Mouse (Mus musculus) embryonic facial prominence, embryonic 11.5 days (tissue): ENCODE data around the gene Ccn2. TPM values are rescaled to one million over a fixed set of nuclear protein-coding genes. Genes with fewer than 3 reads are reported as not detected.
A peak's percentile ranks its signal among the peaks of the same experiment; 100 is the strongest.

Experiments used
- ATAC-seq: fragments of 200-750 bp; cut with Nextera tagmentation; replicated peaks from 2 replicates; pipeline ENCODE4 v1.8.0; 2017; ENCODE audit warnings: low read depth; ENCODE audit not compliant: insufficient number of reproducible peaks, low FRiP score, low TSS enrichment
- DNase-seq: peaks from one replicate; pipeline ENCODE4 v3.0.0-alpha.2; 2015; ENCODE audit warnings: low spot score
- H3K27ac ChIP-seq: fragments of 300-500 bp; sonication (generic); replicated peaks from 2 replicates; pipeline ENCODE4 v1.5.1; 2014; ENCODE audit warnings: mild to moderate bottlenecking, low read depth, low read length, control low read depth
- H3K27me3 ChIP-seq: fragments of 300-500 bp; sonication (generic); 2 replicates; pipeline ENCODE4 v1.6.1; 2014; ENCODE audit warnings: mild to moderate bottlenecking, low read length, moderate library complexity, mixed read lengths; ENCODE audit not compliant: control insufficient read depth, insufficient read depth
- H3K36me3 ChIP-seq: fragments of 300-500 bp; sonication (generic); replicated peaks from 2 replicates; pipeline ENCODE4 v1.6.1; 2014; ENCODE audit warnings: low read depth, mild to moderate bottlenecking, low read length, moderate library complexity, mixed read lengths; ENCODE audit not compliant: control insufficient read depth, insufficient read depth
- H3K4me1 ChIP-seq: fragments of 300-500 bp; sonication (generic); 2 replicates; pipeline ENCODE4 v1.6.1; 2014; ENCODE audit warnings: low read length, mixed read lengths; ENCODE audit not compliant: control insufficient read depth, insufficient read depth
- H3K4me2 ChIP-seq: fragments of 300-500 bp; sonication (generic); 2 replicates; pipeline ENCODE4 v1.6.1; 2014; ENCODE audit warnings: low read depth, mild to moderate bottlenecking, control low read depth, low read length, moderate library complexity
- H3K4me3 ChIP-seq: fragments of 300-500 bp; sonication (generic); 2 replicates; pipeline ENCODE4 v1.5.1; 2014; ENCODE audit warnings: low read depth, low read length, control low read depth
- H3K9ac ChIP-seq: fragments of 300-500 bp; sonication (generic); replicated peaks from 2 replicates; pipeline ENCODE4 v1.6.1; 2014; ENCODE audit warnings: mild to moderate bottlenecking, control low read depth, low read length
- H3K9me3 ChIP-seq: fragments of 300-500 bp; sonication (generic); replicated peaks from 2 replicates; pipeline ENCODE4 v1.6.1; 2016; ENCODE audit warnings: mild to moderate bottlenecking, low read length, inconsistent platforms, mixed read lengths; ENCODE audit not compliant: control insufficient read depth
- whole genome bisulfite sequencing: fragments of 180-500 bp; shearing (Covaris S2); extraction: QIAGEN DNeasy Blood & Tissue Kit; methylation state at CpG from one replicate; pipeline ENCODE4 v1.1.7; 2014; 5-methylcytosine and 5-hydroxymethylcytosine counted together
- polyA plus RNA-seq: library from polyadenylated mRNA; unstranded; fragments of >200 nt; fragmentation: Nextera tagmentation; extraction: Ambion mirVana; gene quantifications from 2 replicates; pipeline ENCODE4 v1.2.1, GENCODE M21; 2014

The Ccn2 gene
- polyA plus RNA-seq, 1 experiment from 2014 or later: 3.7 TPM

DNA sequence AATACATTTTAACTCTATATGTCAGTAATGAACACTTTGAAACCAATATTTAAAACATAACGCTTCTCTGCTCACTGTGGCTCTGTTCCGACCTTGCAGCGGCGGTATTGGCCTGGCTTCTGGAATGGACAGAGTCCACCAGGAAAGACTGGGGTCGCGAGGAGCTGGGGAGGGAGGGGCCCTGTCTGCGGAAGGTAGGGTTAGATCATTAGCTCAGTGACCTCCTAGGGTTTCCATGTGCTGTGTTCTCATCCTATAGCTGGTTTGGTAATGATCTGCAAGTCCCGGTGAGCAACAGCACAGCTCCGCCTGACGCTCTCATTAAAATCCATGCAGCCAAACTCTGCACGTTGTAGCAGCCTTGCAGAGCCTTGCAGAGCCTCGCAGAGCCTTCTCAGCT is 32.0 kb downstream of the Ccn2 start:
- 69% methylated on average over 12 of the region's 12 CpGs for WGBS
- no peaks in the 10 kb centered on the region for H3K27me3 ChIP-seq
- H3K4me1 ChIP-seq: no peaks in the 10 kb centered on the region
- no peak overlapping the region for H3K9ac ChIP-seq
- no peak for ATAC-seq
- DNase-seq: no peak
- no peak overlapping the region for H3K27ac ChIP-seq
- H3K36me3 ChIP-seq: no peaks in the 10 kb centered on the region
- no peak overlapping the region for H3K4me3 ChIP-seq
- no peak overlapping the region for H3K4me2 ChIP-seq
- H3K9me3 ChIP-seq: no peaks in the 10 kb centered on the region

DNA sequence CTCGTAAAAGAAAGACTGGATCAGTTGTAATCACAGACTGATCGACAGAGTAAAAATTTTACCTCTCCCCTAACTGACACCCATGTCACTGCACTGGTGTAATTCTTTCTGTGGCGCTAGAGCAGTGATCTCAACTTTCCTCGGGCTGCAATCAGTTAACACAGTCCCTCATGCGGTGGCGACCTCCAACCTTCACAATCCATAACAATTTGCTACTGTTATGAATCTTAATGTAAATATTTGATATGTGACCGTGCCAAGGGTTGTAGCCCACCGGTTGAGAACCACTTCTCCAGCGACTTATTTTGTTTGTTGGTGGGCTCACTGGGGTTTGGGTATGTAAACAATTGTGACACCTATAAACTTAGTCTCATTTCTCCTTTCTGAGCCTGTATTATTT is 33.2 kb downstream of the Ccn2 start:
- Histone ChIP-seq H3K9ac (no peak overlapping the region), H3K36me3 (no peaks in the 10 kb centered on the region), H3K9me3 (no peaks in the 10 kb centered on the region), H3K27me3 (no peaks in the 10 kb centered on the region), H3K27ac (no peak overlapping the region), H3K4me2 (no peak overlapping the region), H3K4me1 (no peaks in the 10 kb centered on the region), H3K4me3 (no peak overlapping the region)
- 70% methylated on average over 9 of the region's 9 CpGs for WGBS
- DNase-seq: no peak
- ATAC-seq: no peak

DNA sequence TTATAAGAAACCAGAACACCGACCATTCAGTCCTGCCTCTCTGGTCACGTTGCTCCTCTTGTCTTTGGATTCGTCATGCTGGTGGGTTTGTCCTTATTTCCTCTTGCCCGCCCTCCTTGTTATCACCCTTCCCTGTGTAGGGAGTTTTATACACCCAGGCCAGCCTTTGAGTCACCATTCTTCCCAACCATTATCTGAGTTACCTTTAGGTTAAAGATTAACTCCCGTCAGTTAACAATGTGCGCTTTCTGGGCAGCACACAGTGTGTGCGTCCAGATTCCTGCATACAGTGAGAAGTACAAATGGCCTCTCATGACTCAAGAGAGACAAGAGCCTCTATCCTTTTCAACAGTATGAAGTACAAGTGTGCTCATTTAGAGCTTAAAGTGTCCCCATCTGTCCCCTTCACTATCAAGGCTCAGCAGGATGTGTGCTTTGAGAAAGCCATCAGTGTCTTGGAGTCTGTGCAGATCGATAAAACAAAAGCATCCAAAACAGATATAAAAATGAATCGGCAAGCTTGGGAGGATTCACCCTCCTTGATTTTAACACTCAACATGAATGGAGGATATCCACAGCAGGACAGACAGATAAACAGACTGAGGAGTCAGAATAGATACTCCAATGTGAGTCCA is 34.0 kb downstream of the Ccn2 start:
- Histone ChIP-seq H3K4me3 (no peak overlapping the region), H3K36me3 (no peaks in the 10 kb centered on the region), H3K27me3 (no peaks in the 10 kb centered on the region), H3K9me3 (no peaks in the 10 kb centered on the region), H3K27ac (no peak overlapping the region), H3K4me2 (no peak overlapping the region), H3K4me1 (no peaks in the 10 kb centered on the region), H3K9ac (no peak overlapping the region)
- no peak for ATAC-seq
- DNase-seq: no peak
- 86% methylated on average over 9 of the region's 9 CpGs for WGBS

DNA sequence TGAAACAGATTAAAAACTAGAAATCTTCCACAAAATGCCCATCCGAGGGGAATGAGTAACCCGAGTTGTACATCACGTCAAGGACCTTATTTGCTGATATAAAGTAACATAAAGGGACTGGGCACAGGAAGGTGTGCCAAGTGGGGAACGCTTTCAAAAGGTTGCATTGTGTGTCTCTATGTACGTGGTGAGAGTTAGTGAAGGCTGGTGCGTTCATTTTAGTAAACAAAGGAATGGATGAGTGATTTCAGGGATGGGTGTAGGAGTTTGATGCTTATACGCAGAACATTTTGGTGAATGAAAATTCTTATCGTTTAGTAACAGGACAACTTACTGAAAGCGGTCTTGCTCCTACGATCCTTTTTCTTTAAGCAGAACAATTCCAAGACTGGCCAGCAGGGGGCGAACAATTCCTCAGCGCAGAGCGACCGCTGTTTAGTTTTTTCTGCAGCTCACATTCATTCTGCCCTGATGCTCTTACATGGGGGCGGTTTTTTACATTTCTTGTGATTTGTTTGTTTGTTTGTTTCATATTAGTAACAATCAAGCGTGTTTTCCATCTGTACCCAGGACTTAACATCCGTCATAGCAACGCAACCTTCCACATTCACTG is 35.3 kb downstream of the Ccn2 start:
- WGBS: 25% methylated on average over 18 of the region's 18 CpGs

DNA sequence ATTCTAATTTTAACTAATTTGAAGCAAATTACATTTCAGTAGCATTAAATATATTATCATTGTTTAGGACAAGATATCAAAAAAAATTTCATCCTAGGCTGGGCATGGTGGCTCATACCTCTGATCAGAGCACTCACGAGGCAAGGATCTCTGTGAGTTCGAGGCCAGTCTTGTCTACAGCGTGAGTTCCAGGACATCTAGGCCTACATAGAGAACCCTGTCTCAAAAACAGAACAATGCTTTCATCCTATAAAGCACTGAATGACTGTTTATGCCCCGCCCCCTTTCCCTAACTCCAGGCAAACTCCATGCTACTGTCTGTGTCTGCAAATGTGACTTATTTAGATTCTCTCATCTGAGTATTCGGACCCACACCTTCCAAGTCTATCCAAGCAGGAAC is 35.9 kb downstream of the Ccn2 start:
- Histone ChIP-seq H3K4me2 (no peak overlapping the region), H3K27ac (no peak overlapping the region), H3K27me3 (no peaks in the 10 kb centered on the region), H3K4me1 (no peaks in the 10 kb centered on the region), H3K9ac (no peak overlapping the region), H3K4me3 (no peak overlapping the region), H3K9me3 (no peaks in the 10 kb centered on the region), H3K36me3 (no peaks in the 10 kb centered on the region)
- no peak for ATAC-seq
- WGBS: 91% methylated on average over 5 of the region's 5 CpGs
- DNase-seq: no peak

More for the DNA sequence above, 35.3 kb downstream of the Ccn2 start:
- Histone ChIP-seq H3K4me2 (no peak overlapping the region), H3K4me3 (no peak overlapping the region), H3K27ac (no peak overlapping the region), H3K9ac (no peak overlapping the region), H3K9me3 (no peaks in the 10 kb centered on the region), H3K36me3 (no peaks in the 10 kb centered on the region), H3K4me1 (no peaks in the 10 kb centered on the region), H3K27me3 (no peaks in the 10 kb centered on the region)
- ATAC-seq (no peak), DNase-seq (peak; percentile 87)

DNA sequence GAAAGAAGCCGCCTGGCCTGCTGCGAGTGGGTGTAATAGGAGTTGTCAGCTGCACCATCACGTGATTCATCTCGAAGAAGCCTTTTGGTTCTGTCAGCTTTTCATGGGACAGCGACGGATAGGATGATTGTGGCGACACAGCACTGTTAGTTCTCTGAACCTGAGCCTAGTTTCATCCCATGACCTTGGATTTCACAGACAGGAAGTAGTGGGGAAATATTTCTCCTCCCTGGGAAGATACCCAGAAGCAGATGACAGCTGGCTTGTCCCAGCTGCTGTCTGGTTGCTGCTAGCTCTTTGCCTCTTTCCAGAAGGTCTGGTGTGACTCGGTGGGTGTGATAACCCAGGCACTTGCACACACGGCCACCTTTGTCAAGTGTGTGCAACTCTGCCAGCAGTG is 39.0 kb downstream of the Ccn2 start:
- ATAC-seq (no peak), DNase-seq (no peak)
- 89% methylated on average over 9 of the region's 9 CpGs for WGBS
- no peaks in the 10 kb centered on the region for H3K27me3 ChIP-seq
- no peak overlapping the region for H3K4me2 ChIP-seq
- H3K27ac ChIP-seq: no peak overlapping the region
- no peak overlapping the region for H3K4me3 ChIP-seq
- H3K4me1 ChIP-seq: no peaks in the 10 kb centered on the region
- H3K9me3 ChIP-seq: no peaks in the 10 kb centered on the region
- H3K9ac ChIP-seq: no peak overlapping the region
- no peaks in the 10 kb centered on the region for H3K36me3 ChIP-seq

DNA sequence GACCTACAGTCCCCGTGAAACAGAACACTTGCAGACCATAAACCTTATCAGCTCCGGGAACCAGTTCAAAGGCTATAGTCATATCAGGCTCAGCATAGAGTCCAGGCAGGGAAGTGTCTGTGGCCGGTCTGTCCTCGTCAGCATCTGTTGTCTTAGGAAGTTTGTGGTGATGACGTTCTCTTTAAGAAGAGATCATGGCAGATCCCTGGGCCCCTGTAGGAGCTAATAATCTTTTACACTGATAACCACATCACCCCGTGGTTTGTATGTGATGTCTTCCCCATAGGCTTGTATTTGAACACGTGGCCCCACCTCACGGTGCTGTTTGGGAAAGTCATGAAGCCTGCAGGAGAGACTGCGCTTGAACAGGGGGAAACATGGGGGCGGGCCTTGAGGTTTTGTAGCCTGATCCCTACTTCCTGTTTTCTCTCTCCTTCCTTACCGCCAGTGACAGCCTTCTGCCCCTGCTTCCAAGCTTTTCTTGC is 40.1 kb downstream of the Ccn2 start:
- Histone ChIP-seq H3K9me3 (no peaks in the 10 kb centered on the region), H3K36me3 (no peaks in the 10 kb centered on the region), H3K27me3 (no peaks in the 10 kb centered on the region), H3K27ac (no peak overlapping the region), H3K4me1 (no peaks in the 10 kb centered on the region), H3K9ac (no peak overlapping the region), H3K4me2 (no peak overlapping the region), H3K4me3 (no peak overlapping the region)
- ATAC-seq (no peak), DNase-seq (no peak)
- 81% methylated on average over 11 of the region's 11 CpGs for WGBS

DNA sequence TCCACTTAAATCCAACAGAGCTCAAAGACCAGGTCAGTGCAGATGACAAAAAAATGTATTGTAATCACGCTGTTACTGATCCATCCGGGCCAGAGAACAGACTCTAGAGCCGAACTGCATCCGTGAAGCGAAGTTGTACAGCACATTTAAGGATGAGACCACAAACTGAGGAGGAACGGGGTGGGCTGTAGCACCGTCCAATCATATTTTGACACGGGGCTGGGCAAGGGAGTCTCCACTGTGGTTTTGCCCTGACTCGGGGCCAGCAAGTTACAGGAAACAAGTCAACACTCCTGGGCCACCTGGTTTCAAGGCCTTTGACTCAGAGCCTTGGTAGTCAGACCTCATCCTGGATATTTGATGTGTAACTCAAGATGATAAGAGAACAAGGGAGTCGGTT is 40.6 kb downstream of the Ccn2 start:
- no peaks in the 10 kb centered on the region for H3K9me3 ChIP-seq
- H3K9ac ChIP-seq: no peak overlapping the region
- no peak for ATAC-seq
- no peaks in the 10 kb centered on the region for H3K4me1 ChIP-seq
- H3K36me3 ChIP-seq: no peaks in the 10 kb centered on the region
- H3K27me3 ChIP-seq: no peaks in the 10 kb centered on the region
- 85% methylated on average over 10 of the region's 10 CpGs for WGBS
- no peak for DNase-seq
- no peak overlapping the region for H3K4me3 ChIP-seq
- H3K4me2 ChIP-seq: no peak overlapping the region
- no peak overlapping the region for H3K27ac ChIP-seq
